Mouse (Mus musculus) MEL (cell line): ENCODE data around the gene Zfp280d. TPM values are rescaled to one million over a fixed set of nuclear protein-coding genes. Genes with fewer than 3 reads are reported as not detected.
"Not testable (repeated sequence)": the region's sequence is repeated elsewhere in the genome, so short reads cannot be mapped to it uniquely, and the experiment has no call there.

Source experiments
- DNase-seq: peaks from one replicate; pipeline ENCODE4 v3.0.0; 2011; ENCODE audit warnings: low read depth, low spot score
- H3K27ac ChIP-seq: 2 replicates; pipeline ENCODE4 v1.5.1; 2012; ENCODE audit warnings: low read depth, mild to moderate bottlenecking, control low read depth, low read length, moderate library complexity; ENCODE audit not compliant: control insufficient read depth
- H3K27me3 ChIP-seq, 2 experiments: fragments of 150-350 bp in 1 of 2; sonication (generic) in 1 of 2; 2 replicates each; pipeline ENCODE4 v1.6.1; 2012; ENCODE audit warnings: low read length in 2 of 2, mild to moderate bottlenecking in 2 of 2, improper control_type of control experiment in 1 of 2, moderate library complexity in 1 of 2; ENCODE audit not compliant: insufficient read depth in 2 of 2, control insufficient read depth in 1 of 2
- H3K36me3 ChIP-seq, 2 experiments: 2 replicates each; pipeline ENCODE4 v1.6.1; 2012 to 2014; ENCODE audit warnings: low read length in 2 of 2, improper control_type of control experiment in 1 of 2, inconsistent platforms in 1 of 2, mild to moderate bottlenecking in 1 of 2; ENCODE audit not compliant: insufficient read depth in 2 of 2, control insufficient read depth in 1 of 2
- H3K4me1 ChIP-seq, 2 experiments: fragments of 150-350 bp in 1 of 2; sonication (generic) in 1 of 2; 2 replicates each; pipeline ENCODE4 v1.6.1; 2012; ENCODE audit warnings: low read length in 2 of 2, improper control_type of control experiment in 1 of 2, mild to moderate bottlenecking in 1 of 2; ENCODE audit not compliant: insufficient read depth in 2 of 2, control insufficient read depth in 1 of 2
- H3K4me3 ChIP-seq, 2 experiments: fragments of 150-350 bp in 1 of 2; sonication (generic) in 1 of 2; 2 replicates each; pipeline ENCODE4 v1.5.1; 2012; ENCODE audit warnings: low read depth in 2 of 2, low read length in 2 of 2, mild to moderate bottlenecking in 2 of 2, moderate library complexity in 2 of 2, control low read depth in 1 of 2, improper control_type of control experiment in 1 of 2; ENCODE audit not compliant: control insufficient read depth in 1 of 2, insufficient read depth in 1 of 2
- H3K79me2 ChIP-seq: 2 replicates; pipeline ENCODE4 v1.6.1; 2012; ENCODE audit warnings: mild to moderate bottlenecking, low read length, moderate library complexity; ENCODE audit not compliant: control insufficient read depth, poor library complexity, insufficient read depth
- H3K9ac ChIP-seq: 2 replicates; pipeline ENCODE4 v1.6.1; 2012; ENCODE audit warnings: low read depth, mild to moderate bottlenecking, control low read depth, low read length, moderate library complexity; ENCODE audit not compliant: control insufficient read depth, poor library complexity, severe bottlenecking
- H3K9me3 ChIP-seq: fragments of 150-350 bp; sonication (generic); replicated peaks from 2 replicates; pipeline ENCODE4 v1.6.1; 2012; ENCODE audit warnings: mild to moderate bottlenecking, low read length, improper control_type of control experiment, moderate library complexity; ENCODE audit not compliant: insufficient read depth
- CHD2 ChIP-seq: IDR thresholded peaks from 2 replicates; pipeline ENCODE4 v1.6.1; 2011; ENCODE audit warnings: low read length, improper control_type of control experiment
- CTCF ChIP-seq, 3 experiments: IDR thresholded peaks in 2 of 3; conservative IDR thresholded peaks in 1 of 3; 2 replicates each; pipeline ENCODE4 v1.5.1; 2011 to 2012; ENCODE audit warnings: low read length in 3 of 3, low read depth in 2 of 3, mild to moderate bottlenecking in 2 of 3, improper control_type of control experiment in 1 of 3, inconsistent platforms in 1 of 3, mixed read lengths in 1 of 3, moderate library complexity in 1 of 3; ENCODE audit not compliant: control insufficient read depth in 1 of 3, insufficient read depth in 1 of 3, poor library complexity in 1 of 3, severe bottlenecking in 1 of 3
- E2F4 ChIP-seq: IDR thresholded peaks from 2 replicates; pipeline ENCODE4 v1.6.1; 2011; ENCODE audit warnings: low read depth, low read length, improper control_type of control experiment, borderline replicate concordance
- EP300 ChIP-seq, 2 experiments: IDR thresholded peaks; 2 replicates each; pipeline ENCODE4 v1.6.1; 2011; ENCODE audit warnings: improper control_type of control experiment in 2 of 2, low read length in 2 of 2, low read depth in 1 of 2, mild to moderate bottlenecking in 1 of 2
- GABPA ChIP-seq: IDR thresholded peaks from 2 replicates; pipeline ENCODE4 v1.6.1; 2012; ENCODE audit warnings: low read depth, mild to moderate bottlenecking, inconsistent platforms, low read length, improper control_type of control experiment, moderate library complexity
- GATA1 ChIP-seq: IDR thresholded peaks from 2 replicates; pipeline ENCODE4 v1.6.1; 2011; ENCODE audit warnings: low read depth, low read length, improper control_type of control experiment
- KAT2A ChIP-seq: conservative IDR thresholded peaks from 2 replicates; pipeline ENCODE4 v1.6.1; 2012; ENCODE audit warnings: low read depth, low read length, improper control_type of control experiment, inconsistent platforms
- MXI1 ChIP-seq: IDR thresholded peaks from 2 replicates; pipeline ENCODE4 v1.6.1; 2011; ENCODE audit warnings: mild to moderate bottlenecking, low read depth, low read length, improper control_type of control experiment
- NELFE ChIP-seq: IDR thresholded peaks from 2 replicates; pipeline ENCODE4 v1.6.1; 2011; ENCODE audit warnings: low read depth, low read length, improper control_type of control experiment
- NRF1 ChIP-seq: IDR thresholded peaks from 2 replicates; pipeline ENCODE4 v1.6.1; 2014; ENCODE audit warnings: low read depth, mild to moderate bottlenecking, inconsistent platforms, low read length, improper control_type of control experiment, moderate library complexity; ENCODE audit not compliant: poor library complexity, insufficient read depth, severe bottlenecking
- POLR2A ChIP-seq, 2 experiments: IDR thresholded peaks; 2 replicates each; pipeline ENCODE4 v1.6.1; 2011 to 2012; ENCODE audit warnings: low read length in 2 of 2, mild to moderate bottlenecking in 2 of 2, control low read depth in 1 of 2, improper control_type of control experiment in 1 of 2, low read depth in 1 of 2, moderate library complexity in 1 of 2; ENCODE audit not compliant: control insufficient read depth in 1 of 2, insufficient read depth in 1 of 2, poor library complexity in 1 of 2
- POLR2AphosphoS5 ChIP-seq: IDR thresholded peaks from 2 replicates; pipeline ENCODE4 v1.6.1; 2012; ENCODE audit warnings: low read depth, borderline replicate concordance, mild to moderate bottlenecking, inconsistent platforms, low read length, moderate library complexity, mixed read lengths
- RAD21 ChIP-seq: IDR thresholded peaks from 2 replicates; pipeline ENCODE4 v1.6.1; 2011; ENCODE audit warnings: mild to moderate bottlenecking, low read depth, low read length, improper control_type of control experiment
- RCOR1 ChIP-seq: IDR thresholded peaks from 2 replicates; pipeline ENCODE4 v1.6.1; 2012; ENCODE audit warnings: low read depth, mild to moderate bottlenecking, inconsistent platforms, low read length, improper control_type of control experiment
- SMC3 ChIP-seq: IDR thresholded peaks from 2 replicates; pipeline ENCODE4 v1.6.1; 2011; ENCODE audit warnings: low read depth, low read length, improper control_type of control experiment
- TAL1 ChIP-seq: IDR thresholded peaks from 2 replicates; pipeline ENCODE4 v1.6.1; 2012; ENCODE audit warnings: mild to moderate bottlenecking, inconsistent platforms, low read length, moderate library complexity, mixed read lengths
- TBP ChIP-seq: IDR thresholded peaks from 2 replicates; pipeline ENCODE4 v1.8.0; 2011; ENCODE audit warnings: low read depth, low read length, improper control_type of control experiment
- TCF12 ChIP-seq: IDR thresholded peaks from 2 replicates; pipeline ENCODE4 v1.6.1; 2014; ENCODE audit warnings: low read depth, mild to moderate bottlenecking, inconsistent platforms, low read length, improper control_type of control experiment, moderate library complexity
- UBTF ChIP-seq: IDR thresholded peaks from 2 replicates; pipeline ENCODE4 v1.6.1; 2012; ENCODE audit warnings: low read depth, mild to moderate bottlenecking, inconsistent platforms, low read length, improper control_type of control experiment, moderate library complexity, borderline replicate concordance; ENCODE audit not compliant: insufficient read depth
- ZC3H11A ChIP-seq: IDR thresholded peaks from 2 replicates; pipeline ENCODE4 v1.6.1; 2012; ENCODE audit warnings: low read depth, mild to moderate bottlenecking, inconsistent platforms, low read length, improper control_type of control experiment
- ZKSCAN1 ChIP-seq: IDR thresholded peaks from 2 replicates; pipeline ENCODE4 v1.6.1; 2012; ENCODE audit warnings: low read depth, mild to moderate bottlenecking, inconsistent platforms, low read length, improper control_type of control experiment, moderate library complexity
- ZMIZ1 ChIP-seq: IDR thresholded peaks from 2 replicates; pipeline ENCODE4 v1.6.1; 2012; ENCODE audit warnings: low read depth, mild to moderate bottlenecking, inconsistent platforms, low read length, improper control_type of control experiment, moderate library complexity
- ZNF384 ChIP-seq: IDR thresholded peaks from 2 replicates; pipeline ENCODE4 v1.6.1; 2012; ENCODE audit warnings: low read depth, mild to moderate bottlenecking, inconsistent platforms, low read length, improper control_type of control experiment
- polyA plus RNA-seq, 2 experiments: library from polyadenylated mRNA; stranded (reverse) in 1 of 2; unstranded in 1 of 2; fragments of >175 nt in 1 of 2; fragments of >200 nt in 1 of 2; gene quantifications; 2 replicates each; pipeline versions ENCODE4 v1.2.1 to v1.2.4; 2012; ENCODE audit warnings: low replicate concordance in 2 of 2, low read depth in 1 of 2; ENCODE audit not compliant: insufficient read length in 2 of 2, insufficient read depth in 1 of 2, missing spikeins in 1 of 2
- total RNA-seq: library from RNA; depleted of rRNA; stranded (reverse); fragments of 300-350 nt; gene quantifications from 2 replicates; pipeline ENCODE4 v1.2.3, GENCODE M21; 2012

The Zfp280d gene
- total and polyA plus RNA-seq, 3 experiments = 16.2 to 592 (median 20.6) TPM

- H3K27me3 ChIP-seq, H3K4me3 ChIP-seq, H3K27ac ChIP-seq, H3K9me3 ChIP-seq, H3K9ac ChIP-seq, H3K79me2 ChIP-seq: not testable (repeated sequence)
- H3K36me3 ChIP-seq = peaks cover 0 to 14% of the 10 kb centered on the region in 2 experiments; a peak in 2 of 4 replicates
- peak; percentile 38 to 56 (median 51) for TF ChIP-seq CTCF (IDR thresholded peaks at IDR 0.05 in 2 of 3, conservative IDR thresholded peaks at IDR 0.05 in 1 of 3; ENCODE audit: control insufficient read depth in 1 of 3, insufficient read depth in 1 of 3, low read depth in 2 of 3, low read length in 3 of 3, poor library complexity in 1 of 3, severe bottlenecking in 1 of 3)
- peak; percentile 9; the same call in 1 of the 2 replicates for TF ChIP-seq ZC3H11A
- peak; percentile 39 for TF ChIP-seq SMC3
- TF ChIP-seq TBP = 0 out of 2 replicates have a peak, but pooled peaks have one; percentile 30
- peak; percentile 19 for TF ChIP-seq RAD21
- DNase-seq = peak; percentile 37
- H3K4me1 ChIP-seq = peaks cover 4 to 22% of the 10 kb centered on the region in 2 experiments; a peak in 3 of 4 replicates
Observed at GRCm38 (mm10) chr9:72401769-72402168, 127.1 kb downstream of the Zfp280d start.

DNA sequence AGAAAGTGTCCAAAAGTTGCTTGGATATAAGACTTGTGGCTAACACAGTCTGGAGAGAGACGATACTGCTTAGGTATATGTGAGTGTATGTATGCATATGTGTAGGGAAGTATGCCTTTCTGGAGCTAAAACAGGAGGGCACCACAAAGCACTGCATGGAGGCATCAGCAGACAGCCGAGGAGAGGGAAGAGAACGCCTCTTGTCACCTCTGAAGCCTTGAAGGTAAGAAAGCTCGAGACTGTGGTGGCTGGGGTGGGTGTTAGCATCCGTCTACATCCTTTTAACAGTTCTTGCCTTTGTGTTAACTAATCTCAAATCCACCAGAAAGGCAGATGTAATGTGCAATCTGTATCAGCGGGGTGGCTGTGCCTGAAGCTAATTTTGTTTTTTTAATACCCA is 128.8 kb downstream of the Zfp280d start:
- H3K27ac ChIP-seq = no peak overlapping the region
- no peaks in the 10 kb centered on the region; a peak in 1 of 4 replicates for H3K27me3 ChIP-seq
- H3K9me3 ChIP-seq = no peaks in the 10 kb centered on the region
- no peak overlapping the region for H3K4me3 ChIP-seq
- H3K4me1 ChIP-seq = peaks cover 4 to 23% of the 10 kb centered on the region in 2 experiments; a peak in 3 of 4 replicates
- TF ChIP-seq TCF12 (no peak), MXI1 (no peak), RAD21 (no peak)
- TF ChIP-seq, all 39 proteins: peak for 0
- DNase-seq = no peak
- no peaks in the 10 kb centered on the region; the same call in 1 of the 2 replicates for H3K79me2 ChIP-seq
- H3K36me3 ChIP-seq = peaks cover 0 to 14% of the 10 kb centered on the region in 2 experiments; a peak in 2 of 4 replicates
- H3K9ac ChIP-seq = no peak overlapping the region

GRCm38 (mm10) chr9:72404446-72404845 is 129.8 kb downstream of the Zfp280d start:
- H3K27ac ChIP-seq = no peak overlapping the region
- H3K9me3 ChIP-seq = no peaks in the 10 kb centered on the region
- H3K79me2 ChIP-seq = no peaks in the 10 kb centered on the region; the same call in 1 of the 2 replicates
- no peak overlapping the region for H3K4me3 ChIP-seq
- DNase-seq = no peak
- H3K36me3 ChIP-seq = peaks cover 0 to 14% of the 10 kb centered on the region in 2 experiments; a peak in 2 of 4 replicates
- H3K9ac ChIP-seq = no peak overlapping the region
- no peaks in the 10 kb centered on the region for H3K27me3 ChIP-seq
- peaks cover 4 to 23% of the 10 kb centered on the region in 2 experiments; a peak in 3 of 4 replicates for H3K4me1 ChIP-seq
- no peak for TF ChIP-seq KAT2A
- no peak for TF ChIP-seq ZNF384
- TF ChIP-seq CHD2 = no peak
- no peak for TF ChIP-seq SMC3
- TF ChIP-seq ZKSCAN1 = no peak
- no peak for TF ChIP-seq POLR2A (IDR thresholded peaks at IDR 0.05; ENCODE audit: control insufficient read depth in 1 of 2, insufficient read depth in 1 of 2, low read depth in 1 of 2, low read length in 2 of 2, poor library complexity in 1 of 2)
- TF ChIP-seq TCF12 = no peak
- no peak for TF ChIP-seq NELFE
- no peak for TF ChIP-seq ZMIZ1
- TF ChIP-seq TBP = no peak
- no peak for TF ChIP-seq GATA1
- TF ChIP-seq E2F4 = no peak
- TF ChIP-seq EP300 (IDR thresholded peaks at IDR 0.05; ENCODE audit: low read depth in 1 of 2, low read length in 2 of 2) = no peak
- no peak for TF ChIP-seq POLR2AphosphoS5
- TF ChIP-seq UBTF = no peak
- TF ChIP-seq RAD21 = no peak
- TF ChIP-seq RCOR1 = no peak
- no peak for TF ChIP-seq NRF1
- TF ChIP-seq TAL1 = no peak
- TF ChIP-seq GABPA = no peak
